Mouse (Mus musculus) forebrain, embryonic 15.5 days (tissue): Measurements from ENCODE around the gene Ssxb6. TPM values are rescaled to one million over a fixed set of nuclear protein-coding genes. Genes with fewer than 3 reads are reported as not detected.
"Not testable (repeated sequence)": the region's sequence is repeated elsewhere in the genome, so short reads cannot be mapped to it uniquely, and the experiment has no call there.

Experiments
- ATAC-seq: fragments of 200-750 bp; cut with Nextera tagmentation; replicated peaks from 2 replicates; pipeline ENCODE4 v1.8.0; 2017; ENCODE audit warnings: mild to moderate bottlenecking, moderate TSS enrichment, moderate library complexity
- H3K27ac ChIP-seq: fragments of 300-500 bp; sonication (generic); replicated peaks from 2 replicates; pipeline ENCODE4 v1.5.1; 2015; ENCODE audit warnings: mild to moderate bottlenecking, inconsistent platforms
- H3K27me3 ChIP-seq: fragments of 300-500 bp; sonication (generic); 2 replicates; pipeline ENCODE4 v1.6.1; 2015; ENCODE audit warnings: inconsistent platforms
- H3K36me3 ChIP-seq: fragments of 300-500 bp; sonication (generic); 2 replicates; pipeline ENCODE4 v1.6.1; 2015; ENCODE audit warnings: mild to moderate bottlenecking, inconsistent platforms
- H3K4me1 ChIP-seq: fragments of 300-500 bp; sonication (generic); 2 replicates; pipeline ENCODE4 v1.6.1; 2015; ENCODE audit warnings: inconsistent platforms
- H3K4me2 ChIP-seq: fragments of 300-500 bp; sonication (generic); replicated peaks from 2 replicates; pipeline ENCODE4 v1.6.1; 2015; ENCODE audit warnings: mild to moderate bottlenecking, inconsistent platforms
- H3K4me3 ChIP-seq: fragments of 300-500 bp; sonication (generic); 2 replicates; pipeline ENCODE4 v1.5.1; 2015; ENCODE audit warnings: mild to moderate bottlenecking, inconsistent platforms
- H3K9ac ChIP-seq: fragments of 300-500 bp; sonication (generic); replicated peaks from 2 replicates; pipeline ENCODE4 v1.6.1; 2015; ENCODE audit warnings: mild to moderate bottlenecking, inconsistent platforms
- H3K9me3 ChIP-seq: fragments of 300-500 bp; sonication (generic); 2 replicates; pipeline ENCODE4 v1.6.1; 2016; ENCODE audit warnings: inconsistent platforms
- WGBS: fragments of 180-500 bp; shearing (Covaris S2); methylation state at CpG from one replicate; pipeline ENCODE4 v1.1.7; 2015; ENCODE audit warnings: mixed read lengths; 5-methylcytosine and 5-hydroxymethylcytosine counted together
- polyA plus RNA-seq: library from polyadenylated mRNA; unstranded; fragments of >200 nt; fragmentation: Nextera tagmentation; extraction: Ambion mirVana; gene quantifications from 2 replicates; pipeline ENCODE4 v1.2.1, GENCODE M21; 2015

Gene Ssxb6
- not detected in 2 replicates for polyA plus RNA-seq

- H3K4me2 ChIP-seq, H3K4me3 ChIP-seq, H3K9ac ChIP-seq, H3K27me3 ChIP-seq, H3K9me3 ChIP-seq, H3K4me1 ChIP-seq, H3K36me3 ChIP-seq, ATAC-seq, H3K27ac ChIP-seq: not testable (repeated sequence)
- WGBS: 76% methylated on average over 4 of the region's 4 CpGs
These were observed at the start of gene Ssxb6 for GRCm38 (mm10) chrX:8548155-8548554. Gene Ssxb6 (minus strand): TSS chrX:8548255.

GRCm38 (mm10) chrX:8591716-8592115 lies 43.7 kb upstream of the Ssxb6 start, which contains the start of gene Ssxb3:
Gene Ssxb3 (minus strand): TSS chrX:8591816.
- not testable (repeated sequence) for H3K4me3 ChIP-seq, ATAC-seq, H3K27ac ChIP-seq, H3K9me3 ChIP-seq, H3K4me1 ChIP-seq, H3K9ac ChIP-seq, H3K4me2 ChIP-seq, H3K36me3 ChIP-seq, H3K27me3 ChIP-seq
- WGBS: 31% methylated on average over 1 of the region's 1 CpGs

GRCm38 (mm10) chrX:8524854-8525253 lies 23.2 kb downstream of the Ssxb6 start, which contains the start of gene Gm14459:
Gene Gm14459 (minus strand): TSS chrX:8524954.
- H3K4me2 ChIP-seq: no peak within 1 kb of the TSS
- H3K4me3 ChIP-seq: no peak within 1 kb of the TSS
- H3K27ac ChIP-seq: no peak within 1 kb of the TSS
- no peaks in the 10 kb centered on the region for H3K36me3 ChIP-seq
- no peak within 1 kb of the TSS for H3K9ac ChIP-seq
- no peaks in the 10 kb centered on the region for H3K27me3 ChIP-seq
- H3K9me3 ChIP-seq: no peaks in the 10 kb centered on the region
- ATAC-seq: no peak
- WGBS: 78% methylated on average over 2 of the region's 2 CpGs
- no peaks in the 10 kb centered on the region for H3K4me1 ChIP-seq

Other genes starting within 250 kb of the Ssxb6 start
- gene Ssxb10, start 220.8 kb downstream of the Ssxb6 start, polyA plus RNA-seq: not detected in 2 replicates
- gene Ssxb9, start 181.3 kb downstream of the Ssxb6 start, polyA plus RNA-seq: not detected in 2 replicates
- not detected in 2 replicates for gene Ssxb1, start 134.9 kb downstream of the Ssxb6 start, polyA plus RNA-seq
- gene Ssxb2, start 86.5 kb downstream of the Ssxb6 start, polyA plus RNA-seq: not detected in 2 replicates
- gene Gm14459, start 23.3 kb downstream of the Ssxb6 start, polyA plus RNA-seq: not detected in 2 replicates
- not detected in 2 replicates for gene Ssxb3, start 43.6 kb upstream of the Ssxb6 start, polyA plus RNA-seq
- gene Ssxb8, start 142.6 kb upstream of the Ssxb6 start, polyA plus RNA-seq: not detected in 2 replicates
- gene Ssx9, start 200.2 kb upstream of the Ssxb6 start, polyA plus RNA-seq: not detected in 2 replicates